Mouse (Mus musculus) limb, embryonic 14.5 days (tissue): Measurements from ENCODE around the gene Prlr. TPM values are rescaled to one million over a fixed set of nuclear protein-coding genes. Genes with fewer than 3 reads are reported as not detected.

Source experiments
- ATAC-seq: fragments of 200-750 bp; cut with Nextera tagmentation; 2 replicates; pipeline ENCODE4 v1.8.0; 2017; ENCODE audit warnings: low read depth, moderate number of reproducible peaks, moderate TSS enrichment; ENCODE audit not compliant: low FRiP score
- DNase-seq: peaks from one replicate; pipeline ENCODE4 v3.0.0-alpha.2; 2015; ENCODE audit warnings: low spot score
- H3K27ac ChIP-seq: fragments of 300-500 bp; sonication (generic); replicated peaks from 2 replicates; pipeline ENCODE4 v1.5.1; 2014; ENCODE audit warnings: low read depth, mild to moderate bottlenecking, low read length, moderate library complexity, mixed read lengths
- H3K27me3 ChIP-seq: fragments of 300-500 bp; sonication (generic); 2 replicates; pipeline ENCODE4 v1.6.1; 2014; ENCODE audit warnings: low read length, mixed read lengths; ENCODE audit not compliant: control insufficient read depth, insufficient read depth
- H3K36me3 ChIP-seq: fragments of 300-500 bp; sonication (generic); 2 replicates; pipeline ENCODE4 v1.6.1; 2014; ENCODE audit warnings: mild to moderate bottlenecking, low read length, moderate library complexity, mixed read lengths; ENCODE audit not compliant: control insufficient read depth, insufficient read depth
- H3K4me1 ChIP-seq: fragments of 300-500 bp; sonication (generic); 2 replicates; pipeline ENCODE4 v1.6.1; 2014; ENCODE audit warnings: antibody characterized with exemption, low read length, mixed read lengths; ENCODE audit not compliant: control insufficient read depth, insufficient read depth
- H3K4me2 ChIP-seq: fragments of 300-500 bp; sonication (generic); replicated peaks from 2 replicates; pipeline ENCODE4 v1.6.1; 2014; ENCODE audit warnings: low read depth, mild to moderate bottlenecking, low read length, moderate library complexity; ENCODE audit not compliant: severe bottlenecking
- H3K4me3 ChIP-seq: fragments of 300-500 bp; sonication (generic); replicated peaks from 2 replicates; pipeline ENCODE4 v1.5.1; 2014; ENCODE audit warnings: low read length
- H3K9ac ChIP-seq: fragments of 300-500 bp; sonication (generic); 2 replicates; pipeline ENCODE4 v1.6.1; 2014; ENCODE audit warnings: mild to moderate bottlenecking, low read depth, low read length, moderate library complexity; ENCODE audit not compliant: severe bottlenecking
- H3K9me3 ChIP-seq: fragments of 300-500 bp; sonication (generic); 2 replicates; pipeline ENCODE4 v1.6.1; 2016; ENCODE audit warnings: low read length; ENCODE audit not compliant: control insufficient read depth
- POLR2A ChIP-seq: fragments of 200-500 bp; IDR thresholded peaks from 2 replicates; pipeline ENCODE4 v1.8.0; 2012; ENCODE audit warnings: inconsistent platforms, mild to moderate bottlenecking, moderate library complexity, borderline replicate concordance; ENCODE audit not compliant: insufficient read depth, insufficient read length; ENCODE audit errors: extremely low read depth
- WGBS: fragments of 180-500 bp; shearing (Covaris S2); extraction: QIAGEN DNeasy Blood & Tissue Kit; methylation state at CpG from one replicate; pipeline ENCODE4 v1.1.7; 2014; 5-methylcytosine and 5-hydroxymethylcytosine counted together
- polyA plus RNA-seq, 2 experiments: library from polyadenylated mRNA; depleted of rRNA in 1 of 2; stranded (reverse) in 1 of 2; unstranded in 1 of 2; fragments of >200 nt; fragmentation: Nextera tagmentation in 1 of 2; extraction: Ambion mirVana in 1 of 2; gene quantifications; 2 replicates each; pipeline versions ENCODE4 v1.2.1 to v1.2.3; 2012 to 2014

Prlr gene
- polyA plus RNA-seq, 2 experiments, result 0.31 to 2.0 TPM

GRCm38 (mm10) chr15:10228636-10229035 is 51.6 kb downstream of the Prlr start:
- H3K36me3 ChIP-seq, result no peaks in the 10 kb centered on the region
- H3K27me3 ChIP-seq, result no peaks in the 10 kb centered on the region
- H3K27ac ChIP-seq, result no peak overlapping the region
- no peak overlapping the region for H3K9ac ChIP-seq
- H3K4me2 ChIP-seq, result no peak overlapping the region
- no peak for ATAC-seq
- no peaks in the 10 kb centered on the region for H3K4me1 ChIP-seq
- no peaks in the 10 kb centered on the region for H3K9me3 ChIP-seq
- no peak for TF ChIP-seq POLR2A
- H3K4me3 ChIP-seq, result no peak overlapping the region
- no peak for DNase-seq
- 54% methylated on average over 2 of the region's 2 CpGs for WGBS

- no peaks in the 10 kb centered on the region for H3K9me3 ChIP-seq
- no peaks in the 10 kb centered on the region for H3K36me3 ChIP-seq
- no peak overlapping the region for H3K4me3 ChIP-seq
- no peak for DNase-seq
- no peak for TF ChIP-seq POLR2A
- no peak overlapping the region for H3K4me2 ChIP-seq
- no peak overlapping the region for H3K9ac ChIP-seq
- H3K27me3 ChIP-seq, result no peaks in the 10 kb centered on the region
- no peak for ATAC-seq
- no peaks in the 10 kb centered on the region; the same call in 1 of the 2 replicates for H3K4me1 ChIP-seq
- no peak overlapping the region for H3K27ac ChIP-seq
- 85% methylated on average over 5 of the region's 5 CpGs for WGBS
These were observed 58.9 kb downstream of the Prlr start for GRCm38 (mm10) chr15:10235977-10236376.

- Histone ChIP-seq H3K4me3 (no peak overlapping the region), H3K9ac (no peak overlapping the region), H3K27ac (no peak overlapping the region), H3K4me1 (no peaks in the 10 kb centered on the region; the same call in 1 of the 2 replicates), H3K36me3 (no peaks in the 10 kb centered on the region), H3K9me3 (no peaks in the 10 kb centered on the region), H3K4me2 (no peak overlapping the region), H3K27me3 (no peaks in the 10 kb centered on the region)
- no peak for TF ChIP-seq POLR2A
- 86% methylated on average over 3 of the region's 3 CpGs for WGBS
- ATAC-seq, result no peak
- no peak for DNase-seq
These were observed 59.8 kb downstream of the Prlr start for GRCm38 (mm10) chr15:10236812-10237211.

GRCm38 (mm10) chr15:10238454-10238853 is 61.4 kb downstream of the Prlr start:
- no peak for TF ChIP-seq POLR2A
- H3K9ac ChIP-seq, result no peak overlapping the region
- H3K9me3 ChIP-seq, result no peaks in the 10 kb centered on the region
- 89% methylated on average over 8 of the region's 8 CpGs for WGBS
- H3K4me2 ChIP-seq, result no peak overlapping the region
- no peak overlapping the region for H3K4me3 ChIP-seq
- no peaks in the 10 kb centered on the region; the same call in 1 of the 2 replicates for H3K4me1 ChIP-seq
- no peak overlapping the region for H3K27ac ChIP-seq
- ATAC-seq (no peak), DNase-seq (no peak)
- no peaks in the 10 kb centered on the region for H3K36me3 ChIP-seq
- H3K27me3 ChIP-seq, result no peaks in the 10 kb centered on the region

GRCm38 (mm10) chr15:10240228-10240795 is 63.3 kb downstream of the Prlr start:
- no peaks in the 10 kb centered on the region for H3K27me3 ChIP-seq
- WGBS, result 81% methylated on average over 5 of the region's 5 CpGs
- no peak for TF ChIP-seq POLR2A
- ATAC-seq, result no peak
- no peaks in the 10 kb centered on the region for H3K9me3 ChIP-seq
- no peak overlapping the region for H3K9ac ChIP-seq
- no peak for DNase-seq
- no peaks in the 10 kb centered on the region; the same call in 1 of the 2 replicates for H3K4me1 ChIP-seq
- H3K4me3 ChIP-seq, result no peak overlapping the region
- no peaks in the 10 kb centered on the region for H3K36me3 ChIP-seq
- H3K27ac ChIP-seq, result no peak overlapping the region
- no peak overlapping the region for H3K4me2 ChIP-seq

- ATAC-seq, result no peak
These were observed 65.2 kb downstream of the Prlr start for GRCm38 (mm10) chr15:10242250-10242649.

More at GRCm38 (mm10) chr15:10242250-10242649, 65.2 kb downstream of the Prlr start:
- no peak overlapping the region for H3K4me2 ChIP-seq
- no peaks in the 10 kb centered on the region for H3K4me1 ChIP-seq
- no peak overlapping the region for H3K27ac ChIP-seq
- DNase-seq, result no peak
- no peaks in the 10 kb centered on the region for H3K9me3 ChIP-seq
- no peak overlapping the region for H3K4me3 ChIP-seq
- no peaks in the 10 kb centered on the region for H3K27me3 ChIP-seq
- H3K36me3 ChIP-seq, result no peaks in the 10 kb centered on the region
- no peak overlapping the region for H3K9ac ChIP-seq
- no peak for TF ChIP-seq POLR2A
